Mouse (Mus musculus) midbrain, embryonic 15.5 days (tissue): ENCODE measurements at regions not wholly inside any gene's neighbourhood (a gene's known extent, or its start where the extent isn't known, plus 50 kb on each side); places are given as distances from the start of the nearest gene placed in this dataset.

Experiments used
- ATAC-seq: fragments of 200-750 bp; cut with Nextera tagmentation; replicated peaks from 2 replicates; pipeline ENCODE4 v1.8.0; 2017; ENCODE audit warnings: moderate TSS enrichment
- H3K27ac ChIP-seq: fragments of 300-500 bp; sonication (generic); 2 replicates; pipeline ENCODE4 v1.5.1; 2015; ENCODE audit warnings: mild to moderate bottlenecking, inconsistent platforms
- H3K27me3 ChIP-seq: fragments of 300-500 bp; sonication (generic); replicated peaks from 2 replicates; pipeline ENCODE4 v1.6.1; 2015; ENCODE audit warnings: inconsistent platforms
- H3K36me3 ChIP-seq: fragments of 300-500 bp; sonication (generic); replicated peaks from 2 replicates; pipeline ENCODE4 v1.6.1; 2015; ENCODE audit warnings: inconsistent platforms
- H3K4me1 ChIP-seq: fragments of 300-500 bp; sonication (generic); 2 replicates; pipeline ENCODE4 v1.6.1; 2015; ENCODE audit warnings: inconsistent platforms
- H3K4me2 ChIP-seq: fragments of 300-500 bp; sonication (generic); 2 replicates; pipeline ENCODE4 v1.6.1; 2015; ENCODE audit warnings: inconsistent platforms, mild to moderate bottlenecking, moderate library complexity
- H3K4me3 ChIP-seq: fragments of 300-500 bp; sonication (generic); 2 replicates; pipeline ENCODE4 v1.5.1; 2015; ENCODE audit warnings: mild to moderate bottlenecking, inconsistent platforms
- H3K9ac ChIP-seq: fragments of 300-500 bp; sonication (generic); 2 replicates; pipeline ENCODE4 v1.6.1; 2015; ENCODE audit warnings: mild to moderate bottlenecking, inconsistent platforms
- H3K9me3 ChIP-seq: fragments of 300-500 bp; sonication (generic); 2 replicates; pipeline ENCODE4 v1.6.1; 2016; ENCODE audit warnings: inconsistent platforms
- WGBS: fragments of 180-500 bp; shearing (Covaris S2); methylation state at CpG from one replicate; pipeline ENCODE4 v1.1.7; 2015; ENCODE audit warnings: mixed read lengths; 5-methylcytosine and 5-hydroxymethylcytosine counted together

DNA sequence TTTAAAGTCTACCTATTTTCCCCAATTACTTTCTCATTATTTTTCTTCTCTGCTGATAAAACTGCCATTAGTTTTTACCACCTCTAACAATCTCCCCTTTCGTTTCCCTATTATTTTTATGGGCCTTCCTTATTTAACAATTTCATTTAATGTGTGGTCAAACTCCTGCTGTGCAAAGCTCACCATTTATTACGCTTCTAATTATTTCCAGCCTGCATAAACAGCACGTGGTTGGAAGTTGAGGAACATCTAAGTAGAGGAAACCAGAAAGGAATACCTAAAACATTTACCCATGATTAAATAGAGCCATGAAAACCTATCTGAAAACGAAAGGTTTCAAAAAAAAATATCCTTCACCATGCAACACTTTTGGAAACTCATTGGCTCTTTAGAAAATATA lies 202.3 kb downstream of the 1700017N19Rik start:
- Histone ChIP-seq H3K27ac (no peak overlapping the region), H3K4me3 (no peak overlapping the region), H3K4me2 (no peak overlapping the region), H3K36me3 (no peaks in the 10 kb centered on the region), H3K4me1 (no peaks in the 10 kb centered on the region), H3K9me3 (no peaks in the 10 kb centered on the region), H3K27me3 (no peaks in the 10 kb centered on the region), H3K9ac (no peak overlapping the region)
- ATAC-seq, result no peak
- 61% methylated on average over 4 of the region's 4 CpGs for WGBS

DNA sequence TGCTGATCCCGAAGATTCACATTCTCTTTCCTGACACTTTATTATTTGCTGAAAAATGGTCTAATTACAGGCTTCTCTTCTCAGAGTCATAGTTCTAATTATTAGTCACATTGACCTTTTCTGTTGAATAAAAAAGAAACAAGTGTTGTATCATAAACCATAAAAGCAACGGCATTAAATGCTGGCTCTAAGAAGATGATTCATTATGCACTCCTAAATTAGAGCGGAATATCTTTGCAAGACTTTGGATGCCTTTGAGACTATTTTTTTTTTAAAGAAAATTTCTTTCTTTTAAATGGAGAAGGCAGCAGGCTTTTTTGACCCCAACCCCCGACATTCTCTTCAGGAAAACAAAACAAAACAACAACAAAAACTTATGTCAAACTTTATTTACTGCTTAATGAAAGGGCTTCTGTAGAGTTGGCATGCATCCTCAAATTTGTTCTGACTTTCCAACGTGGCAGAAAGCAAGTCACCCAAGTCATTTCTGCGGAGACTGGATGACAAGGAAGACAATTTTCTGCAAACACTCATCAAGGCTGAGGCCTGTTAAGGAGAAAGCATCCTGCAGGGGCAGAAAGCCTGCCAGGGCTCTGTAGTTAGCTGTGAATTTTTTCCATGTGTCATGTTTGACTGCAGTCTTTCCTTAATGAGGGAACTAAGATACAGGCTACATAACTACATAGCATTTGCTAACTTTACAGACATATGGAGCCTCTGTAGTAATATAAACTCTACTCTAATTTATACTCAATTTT lies 205.1 kb downstream of the 1700017N19Rik start:
- Histone ChIP-seq H3K4me3 (no peak overlapping the region), H3K36me3 (no peaks in the 10 kb centered on the region), H3K27me3 (no peaks in the 10 kb centered on the region), H3K4me1 (no peaks in the 10 kb centered on the region), H3K9ac (no peak overlapping the region), H3K4me2 (no peak overlapping the region), H3K9me3 (no peaks in the 10 kb centered on the region), H3K27ac (no peak overlapping the region)
- WGBS, result 74% methylated on average over 6 of the region's 6 CpGs
- ATAC-seq, result no peak

GRCm38 (mm10) chr10:100811639-100812038 lies 221.4 kb downstream of the 1700017N19Rik start:
- no peak for ATAC-seq
- H3K27me3 ChIP-seq, result no peaks in the 10 kb centered on the region
- H3K4me3 ChIP-seq, result no peak overlapping the region

DNA sequence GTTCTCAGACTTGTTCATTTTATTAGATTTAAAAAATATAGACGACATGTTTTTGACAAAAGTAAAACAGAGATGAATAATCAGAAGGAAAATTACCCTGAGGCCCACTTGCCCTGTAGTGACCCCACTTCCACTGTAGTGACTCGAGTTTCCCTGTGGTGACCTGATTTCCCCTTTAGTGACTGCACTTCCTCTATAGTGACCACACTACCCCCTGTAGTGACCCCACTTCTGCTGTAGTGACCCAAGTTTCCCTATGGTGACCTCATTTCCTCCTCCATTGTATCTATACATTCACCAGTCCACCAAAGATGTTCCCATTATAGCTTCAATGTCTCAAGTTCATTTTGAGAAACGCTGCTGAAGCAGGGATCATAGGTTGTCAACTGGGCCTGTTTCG lies 244.5 kb downstream of the 1700017N19Rik start:
- 82% methylated on average over 4 of the region's 4 CpGs for WGBS
- no peak overlapping the region for H3K4me3 ChIP-seq
- H3K4me1 ChIP-seq, result no peaks in the 10 kb centered on the region
- no peaks in the 10 kb centered on the region for H3K27me3 ChIP-seq
- no peak for ATAC-seq
- no peak overlapping the region for H3K9ac ChIP-seq
- H3K9me3 ChIP-seq, result no peaks in the 10 kb centered on the region
- H3K4me2 ChIP-seq, result no peak overlapping the region
- no peaks in the 10 kb centered on the region for H3K36me3 ChIP-seq
- H3K27ac ChIP-seq, result no peak overlapping the region

More at GRCm38 (mm10) chr10:100811639-100812038, 221.4 kb downstream of the 1700017N19Rik start:
- no peak overlapping the region for H3K9ac ChIP-seq
- WGBS, result 70% methylated on average over 2 of the region's 2 CpGs
- no peak overlapping the region for H3K4me2 ChIP-seq
- no peak overlapping the region for H3K27ac ChIP-seq
- H3K4me1 ChIP-seq, result no peaks in the 10 kb centered on the region
- no peaks in the 10 kb centered on the region for H3K9me3 ChIP-seq
- H3K36me3 ChIP-seq, result no peaks in the 10 kb centered on the region

DNA sequence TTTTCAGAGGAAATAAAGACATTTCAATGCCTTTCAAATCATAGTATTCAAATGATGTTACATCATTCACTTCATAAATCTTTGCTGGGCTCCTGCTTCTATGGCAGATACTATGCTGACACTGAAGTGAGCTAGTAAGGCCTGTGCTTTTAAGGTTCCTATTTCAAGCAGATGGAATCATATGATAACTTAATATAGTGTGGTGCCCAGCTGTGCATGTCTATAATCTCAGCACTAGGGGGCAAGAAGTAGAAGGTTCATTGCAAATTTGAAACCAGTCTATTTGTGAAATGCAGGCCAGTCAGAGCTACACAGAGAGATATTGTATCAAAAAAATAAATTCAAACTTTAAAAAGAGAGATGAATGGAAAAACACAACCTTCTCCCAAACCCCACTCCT lies 262.9 kb downstream of the 1700017N19Rik start:
- Histone ChIP-seq H3K4me1 (no peaks in the 10 kb centered on the region), H3K4me2 (no peak overlapping the region), H3K4me3 (no peak overlapping the region), H3K27ac (no peak overlapping the region), H3K27me3 (no peaks in the 10 kb centered on the region), H3K36me3 (no peaks in the 10 kb centered on the region), H3K9me3 (no peaks in the 10 kb centered on the region), H3K9ac (no peak overlapping the region)
- no peak for ATAC-seq

- H3K36me3 ChIP-seq, result no peaks in the 10 kb centered on the region
- H3K9ac ChIP-seq, result no peak overlapping the region
- no peaks in the 10 kb centered on the region for H3K4me1 ChIP-seq
- no peaks in the 10 kb centered on the region for H3K27me3 ChIP-seq
- H3K4me2 ChIP-seq, result no peak overlapping the region
- no peak for ATAC-seq
- no peak overlapping the region for H3K4me3 ChIP-seq
- H3K9me3 ChIP-seq, result no peaks in the 10 kb centered on the region
- H3K27ac ChIP-seq, result no peak overlapping the region
- 77% methylated on average over 3 of the region's 3 CpGs for WGBS
These were observed 266.2 kb downstream of the 1700017N19Rik start for GRCm38 (mm10) chr10:100856509-100856908.

GRCm38 (mm10) chr10:100865501-100866181 lies 275.4 kb downstream of the 1700017N19Rik start:
- no peaks in the 10 kb centered on the region for H3K36me3 ChIP-seq
- WGBS, result 4% methylated on average over 6 of the region's 6 CpGs
- no peak overlapping the region for H3K4me3 ChIP-seq
- H3K27me3 ChIP-seq, result no peaks in the 10 kb centered on the region
- H3K9me3 ChIP-seq, result no peaks in the 10 kb centered on the region
- 0 out of 2 replicates have a peak, but pooled peaks cover 8% of the 10 kb centered on the region for H3K4me1 ChIP-seq
- peak overlapping the region; percentile 19; the same call in 1 of the 2 replicates for H3K4me2 ChIP-seq
- H3K9ac ChIP-seq, result no peak overlapping the region
- peak; percentile 98 for ATAC-seq
- H3K27ac ChIP-seq, result peak overlapping the region; percentile 43; the same call in 1 of the 2 replicates

- WGBS, result 63% methylated on average over 3 of the region's 3 CpGs
- no peaks in the 10 kb centered on the region for H3K27me3 ChIP-seq
- H3K4me2 ChIP-seq, result no peak overlapping the region
- no peaks in the 10 kb centered on the region for H3K9me3 ChIP-seq
- H3K4me3 ChIP-seq, result no peak overlapping the region
- no peak for ATAC-seq
- no peak overlapping the region for H3K27ac ChIP-seq
- no peak overlapping the region for H3K9ac ChIP-seq
- H3K4me1 ChIP-seq, result 0 out of 2 replicates have a peak, but pooled peaks cover 8% of the 10 kb centered on the region
- no peaks in the 10 kb centered on the region for H3K36me3 ChIP-seq
These were observed 278.2 kb downstream of the 1700017N19Rik start for GRCm38 (mm10) chr10:100868360-100868916.

- Histone ChIP-seq H3K9ac (no peak overlapping the region), H3K4me1 (no peaks in the 10 kb centered on the region; the same call in 1 of the 2 replicates), H3K9me3 (no peaks in the 10 kb centered on the region), H3K4me3 (no peak overlapping the region), H3K27ac (no peak overlapping the region), H3K4me2 (no peak overlapping the region), H3K27me3 (no peaks in the 10 kb centered on the region), H3K36me3 (no peaks in the 10 kb centered on the region)
- 64% methylated on average over 2 of the region's 2 CpGs for WGBS
- ATAC-seq, result no peak
These were observed 292.3 kb downstream of the 1700017N19Rik start for GRCm38 (mm10) chr10:100882584-100882983.

GRCm38 (mm10) chr10:100922976-100923375 lies 332.7 kb downstream of the 1700017N19Rik start:
- no peak overlapping the region for H3K4me2 ChIP-seq
- ATAC-seq, result no peak
- WGBS, result 71% methylated on average over 2 of the region's 2 CpGs
- no peak overlapping the region for H3K27ac ChIP-seq
- H3K27me3 ChIP-seq, result no peaks in the 10 kb centered on the region
- H3K4me1 ChIP-seq, result no peaks in the 10 kb centered on the region
- H3K36me3 ChIP-seq, result no peaks in the 10 kb centered on the region
- H3K9ac ChIP-seq, result no peak overlapping the region
- H3K4me3 ChIP-seq, result no peak overlapping the region
- H3K9me3 ChIP-seq, result no peaks in the 10 kb centered on the region

GRCm38 (mm10) chr10:100927086-100927485 lies 336.8 kb downstream of the 1700017N19Rik start:
- no peak overlapping the region for H3K4me2 ChIP-seq
- no peaks in the 10 kb centered on the region for H3K36me3 ChIP-seq
- no peaks in the 10 kb centered on the region for H3K9me3 ChIP-seq
- no peak overlapping the region for H3K9ac ChIP-seq
- no peak overlapping the region for H3K4me3 ChIP-seq
- WGBS, result 56% methylated on average over 3 of the region's 3 CpGs
- peak overlapping the region; percentile 53; the same call in 1 of the 2 replicates for H3K27ac ChIP-seq
- H3K4me1 ChIP-seq, result no peaks in the 10 kb centered on the region
- H3K27me3 ChIP-seq, result no peaks in the 10 kb centered on the region
- no peak for ATAC-seq

DNA sequence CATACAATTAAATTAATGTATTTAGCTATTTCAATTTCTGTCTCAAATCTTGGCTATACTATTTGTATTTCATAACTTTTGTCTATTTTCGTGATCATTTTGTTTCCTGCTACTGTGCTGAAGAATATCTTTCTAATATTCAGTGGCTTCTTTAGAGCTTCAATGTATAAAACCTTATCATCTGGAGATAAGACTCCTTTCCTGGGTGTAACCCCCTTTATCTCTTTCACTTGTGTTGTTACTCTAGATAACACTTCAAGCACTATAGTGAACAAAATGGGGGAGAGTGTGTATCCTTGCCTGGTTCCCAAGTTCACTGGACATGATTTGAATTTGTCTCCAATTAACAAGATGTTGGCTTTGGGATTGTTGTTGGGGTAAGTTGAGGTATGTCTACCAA lies 341.5 kb downstream of the 1700017N19Rik start:
- H3K9me3 ChIP-seq, result no peaks in the 10 kb centered on the region
- H3K4me1 ChIP-seq, result no peaks in the 10 kb centered on the region
- no peak overlapping the region for H3K27ac ChIP-seq
- H3K4me3 ChIP-seq, result no peak overlapping the region
- no peak for ATAC-seq
- no peak overlapping the region for H3K4me2 ChIP-seq
- WGBS, result 89% methylated on average over 1 of the region's 1 CpGs
- H3K36me3 ChIP-seq, result no peaks in the 10 kb centered on the region
- no peaks in the 10 kb centered on the region for H3K27me3 ChIP-seq
- H3K9ac ChIP-seq, result no peak overlapping the region
